Comparison of ENCODE assay signal across 11 mouse cellular contexts in genomic region chr15:8963323-8963722, GRCm38 (mm10). TPM values are rescaled to one million over a fixed set of nuclear protein-coding genes. Genes with fewer than 3 reads are reported as not detected.
DNase-seq lines count a peak whose midpoint lies in the region; ATAC-seq and TF ChIP-seq lines count a peak whose summit lies in the region.
"Had no signal": no experiment of that assay in that cellular context is flagged by ENCODE, and none has a peak within 500 bp of the region (broad histone marks: within the 10 kb centered on the region; RNA-seq: fewer than 3 reads in every experiment).

No protein-coding gene starts in this region.

- WGBS in lung, embryonic 14.5 days, result 41% methylated on average over 2 of the region's 2 CpGs
- 47% methylated on average over 2 of the region's 2 CpGs for WGBS in liver, embryonic 14.5 days (ENCODE audit: insufficient replicate concordance)

- H3K36me3 ChIP-seq in lung, embryonic 14.5 days (ENCODE audit: insufficient read depth), result no peaks in the 10 kb centered on the region
- H3K36me3 ChIP-seq in MEL (ENCODE audit: control insufficient read depth in 1 of 2, insufficient read depth in 2 of 2, low read length in 2 of 2), result no peaks in the 10 kb centered on the region
- no peaks in the 10 kb centered on the region for H3K36me3 ChIP-seq in liver, embryonic 14.5 days (replicated peaks; ENCODE audit: control insufficient read depth, insufficient read depth, low read depth)
- H3K36me3 ChIP-seq: embryonic facial prominence, embryonic 12.5 days; liver, embryonic 15.5 days had no signal

- no peak overlapping the region for H3K27ac ChIP-seq in lung, embryonic 14.5 days (ENCODE audit: low read depth)
- H3K27ac ChIP-seq in MEL (ENCODE audit: control insufficient read depth, low read depth, low read length), result no peak overlapping the region
- H3K27ac ChIP-seq in liver, embryonic 14.5 days, result no peak overlapping the region
- H3K27ac ChIP-seq: embryonic facial prominence, embryonic 12.5 days; liver, embryonic 15.5 days had no signal

- ATAC-seq in lung, embryonic 14.5 days (ENCODE audit: insufficient read depth), result no peak
- no peak for ATAC-seq in liver, embryonic 14.5 days (ENCODE audit: insufficient read depth)

- 0 out of 2 replicates have a peak, but pooled peaks cover 2% of the 10 kb centered on the region for H3K4me1 ChIP-seq in lung, embryonic 14.5 days (ENCODE audit: insufficient read depth)
- H3K4me1 ChIP-seq in MEL (ENCODE audit: control insufficient read depth in 1 of 2, insufficient read depth in 2 of 2, low read length in 2 of 2), result no peaks in the 10 kb centered on the region
- H3K4me1 ChIP-seq in liver, embryonic 14.5 days (replicated peaks; ENCODE audit: control insufficient read depth in 2 of 2, insufficient read depth in 2 of 2, low read length in 1 of 2), result no peaks in the 10 kb centered on the region
- H3K4me1 ChIP-seq: embryonic facial prominence, embryonic 12.5 days; liver, embryonic 15.5 days had no signal

- TF ChIP-seq CTCF in lung, embryonic 14.5 days (IDR thresholded peaks at IDR 0.05; ENCODE audit: low read depth), result peak; percentile 44
- TF ChIP-seq CTCF in MEL (IDR thresholded peaks at IDR 0.05 in 2 of 3, conservative IDR thresholded peaks at IDR 0.05 in 1 of 3; ENCODE audit: control insufficient read depth in 1 of 3, insufficient read depth in 1 of 3, low read depth in 2 of 3, low read length in 3 of 3, poor library complexity in 1 of 3, severe bottlenecking in 1 of 3), result peak in 2 of 3 experiments; percentile 41 to 54; a peak in 4 of 6 replicates
- TF ChIP-seq CTCF in liver, embryonic 14.5 days (IDR thresholded peaks at IDR 0.05; ENCODE audit: low read depth), result peak; percentile 60

- TF ChIP-seq POLR2A in MEL (IDR thresholded peaks at IDR 0.05; ENCODE audit: control insufficient read depth in 1 of 2, insufficient read depth in 1 of 2, low read depth in 1 of 2, low read length in 2 of 2, poor library complexity in 1 of 2), result no peak

- TF ChIP-seq RAD21 in MEL (IDR thresholded peaks at IDR 0.05; ENCODE audit: low read depth, low read length), result peak; percentile 16

- H3K9ac ChIP-seq in lung, embryonic 14.5 days, result no peak overlapping the region
- no peak overlapping the region for H3K9ac ChIP-seq in MEL (ENCODE audit: control insufficient read depth, low read depth, low read length, poor library complexity, severe bottlenecking)
- H3K9ac ChIP-seq in liver, embryonic 14.5 days (replicated peaks), result no peak overlapping the region
- H3K9ac ChIP-seq: embryonic facial prominence, embryonic 12.5 days; liver, embryonic 15.5 days had no signal

- TF ChIP-seq EP300 in MEL (IDR thresholded peaks at IDR 0.05; ENCODE audit: low read depth in 1 of 2, low read length in 2 of 2), result no peak
- TF ChIP-seq EP300 in liver, embryonic 14.5 days (IDR thresholded peaks at IDR 0.05; ENCODE audit: low read depth), result no peak

- no peak overlapping the region for H3K4me2 ChIP-seq in lung, embryonic 14.5 days
- H3K4me2 ChIP-seq in liver, embryonic 14.5 days (ENCODE audit: low read depth), result no peak overlapping the region
- H3K4me2 ChIP-seq: embryonic facial prominence, embryonic 12.5 days; liver, embryonic 15.5 days had no signal

- H3K27me3 ChIP-seq in lung, embryonic 14.5 days (ENCODE audit: insufficient read depth, low read length), result no peaks in the 10 kb centered on the region
- H3K27me3 ChIP-seq in MEL (ENCODE audit: control insufficient read depth in 1 of 2, insufficient read depth in 2 of 2, low read length in 2 of 2), result peaks cover 0 to 5% of the 10 kb centered on the region in 2 experiments; a peak in 2 of 4 replicates
- no peaks in the 10 kb centered on the region for H3K27me3 ChIP-seq in liver, embryonic 14.5 days (ENCODE audit: control insufficient read depth, insufficient read depth, low read length)
- H3K27me3 ChIP-seq: embryonic facial prominence, embryonic 12.5 days; liver, embryonic 15.5 days had no signal

- DNase-seq in lung, embryonic 14.5 days, result no peak
- DNase-seq in lung, postnatal 14 days, result no peak
- peak; percentile 9 for DNase-seq in MEL (ENCODE audit: low read depth, low spot score)
- peak; percentile 20 for DNase-seq in adrenal gland, postnatal 25 days
- DNase-seq in liver, embryonic 14.5 days (ENCODE audit: low read depth in 3 of 3, low spot score in 3 of 3), result no peak
- DNase-seq in layer of hippocampus, postnatal 36 days, result no peak
- DNase-seq in left cerebral cortex, postnatal 36 days (ENCODE audit: low spot score in 2 of 2), result no peak
- DNase-seq: gastrocnemius, postnatal 14 days had no signal

- H3K9me3 ChIP-seq in lung, embryonic 14.5 days (ENCODE audit: low read depth, low read length), result no peaks in the 10 kb centered on the region
- no peaks in the 10 kb centered on the region for H3K9me3 ChIP-seq in MEL (replicated peaks; ENCODE audit: insufficient read depth, low read length)
- no peaks in the 10 kb centered on the region for H3K9me3 ChIP-seq in liver, embryonic 14.5 days (ENCODE audit: control insufficient read depth, low read length)
- H3K9me3 ChIP-seq: embryonic facial prominence, embryonic 12.5 days; liver, embryonic 15.5 days had no signal

- H3K79me2 ChIP-seq in MEL (ENCODE audit: control insufficient read depth, insufficient read depth, low read length, poor library complexity), result no peaks in the 10 kb centered on the region

- intact Hi-C loops in left cerebral cortex, postnatal 36 days (cut with DNase I), result no loop called here

- no peak overlapping the region for H3K4me3 ChIP-seq in lung, embryonic 14.5 days (ENCODE audit: low read depth, low read length)
- H3K4me3 ChIP-seq in MEL (ENCODE audit: control insufficient read depth in 1 of 2, insufficient read depth in 1 of 2, low read depth in 2 of 2, low read length in 2 of 2), result no peak overlapping the region
- H3K4me3 ChIP-seq in liver, embryonic 14.5 days (ENCODE audit: insufficient read depth in 1 of 2, low read depth in 2 of 2, low read length in 2 of 2), result no peak overlapping the region
- H3K4me3 ChIP-seq: embryonic facial prominence, embryonic 12.5 days; liver, embryonic 15.5 days had no signal

TF ChIP-seq in MEL, 35 proteins besides CTCF, POLR2A, EP300 and RAD21:
- TF ChIP-seq SMC3 (IDR thresholded peaks at IDR 0.05; ENCODE audit: low read depth, low read length) (peak; percentile 32; the same call in 1 of the 2 replicates), ZKSCAN1 (IDR thresholded peaks at IDR 0.05; ENCODE audit: low read depth, low read length) (no peak)

RNA-seq across cellular contexts. Expression of gene Ranbp3l, which starts 4.4 kb away (rescaled TPM):
- polyA plus RNA-seq in lung, embryonic 14.5 days (2014; fragmentation: Nextera tagmentation; extraction: Ambion mirVana), result 0.09 and 0.42 TPM in 2 replicates
- not detected in 2 replicates for total RNA-seq in MEL (2012; rRNA removed)
- polyA plus RNA-seq in MEL (2012; ENCODE audit: insufficient read depth in 1 of 2, insufficient read length in 2 of 2, low read depth in 1 of 2, low replicate concordance in 2 of 2, missing spikeins in 1 of 2), result under 1 TPM in 1 of 2 experiments, not detected in 1; 0.06 TPM
- not detected in 2 replicates for total RNA-seq in adrenal gland, postnatal 25 days (2021)
- polyA plus RNA-seq in liver, embryonic 14.5 days (2012; rRNA removed), result 0.14 and 0.16 TPM in 2 replicates
- 0.28 and 0.60 TPM in 2 replicates for polyA plus RNA-seq in liver, embryonic 14.5 days (2014; fragmentation: Nextera tagmentation; extraction: Ambion mirVana)
- total RNA-seq in layer of hippocampus, postnatal 36 days (2021), result 1 to 10 TPM; 6.1 to 9.9 TPM
- 10 to 100 TPM in 1 of 2 experiments, 1 to 10 TPM in 1; 8.4 to 10.9 TPM for total RNA-seq in left cerebral cortex, postnatal 36 days (2021)
- polyA plus RNA-seq: small intestine, adult 2 months had no signal

Comparison
In these comparisons a context has a peak if more than half of its experiments do, and no peak if none do; other contexts are left out.
1. DNase-seq: peak in MEL (single experiment) and adrenal gland, postnatal 25 days (single experiment); none in lung, embryonic 14.5 days (single experiment), lung, postnatal 14 days (single experiment), liver, embryonic 14.5 days (0 of 3), layer of hippocampus, postnatal 36 days (0 of 2) and left cerebral cortex, postnatal 36 days (0 of 2).
2. Peak in every context shown above with its lines, with median percentiles within 50 percentile points of each other: CTCF ChIP-seq.